Mouse (Mus musculus): ENCODE results near the gene Kcnip3.

Gene Kcnip3

GRCm38 (mm10) chr2:127522006-127522441 lies at the start of gene Kcnip3:
Kcnip3 (minus strand) TSS chr2:127522094.
- DNase-seq (ENCODE audit: extremely low spot score, low read depth, low spot score) = no peak

DNA sequence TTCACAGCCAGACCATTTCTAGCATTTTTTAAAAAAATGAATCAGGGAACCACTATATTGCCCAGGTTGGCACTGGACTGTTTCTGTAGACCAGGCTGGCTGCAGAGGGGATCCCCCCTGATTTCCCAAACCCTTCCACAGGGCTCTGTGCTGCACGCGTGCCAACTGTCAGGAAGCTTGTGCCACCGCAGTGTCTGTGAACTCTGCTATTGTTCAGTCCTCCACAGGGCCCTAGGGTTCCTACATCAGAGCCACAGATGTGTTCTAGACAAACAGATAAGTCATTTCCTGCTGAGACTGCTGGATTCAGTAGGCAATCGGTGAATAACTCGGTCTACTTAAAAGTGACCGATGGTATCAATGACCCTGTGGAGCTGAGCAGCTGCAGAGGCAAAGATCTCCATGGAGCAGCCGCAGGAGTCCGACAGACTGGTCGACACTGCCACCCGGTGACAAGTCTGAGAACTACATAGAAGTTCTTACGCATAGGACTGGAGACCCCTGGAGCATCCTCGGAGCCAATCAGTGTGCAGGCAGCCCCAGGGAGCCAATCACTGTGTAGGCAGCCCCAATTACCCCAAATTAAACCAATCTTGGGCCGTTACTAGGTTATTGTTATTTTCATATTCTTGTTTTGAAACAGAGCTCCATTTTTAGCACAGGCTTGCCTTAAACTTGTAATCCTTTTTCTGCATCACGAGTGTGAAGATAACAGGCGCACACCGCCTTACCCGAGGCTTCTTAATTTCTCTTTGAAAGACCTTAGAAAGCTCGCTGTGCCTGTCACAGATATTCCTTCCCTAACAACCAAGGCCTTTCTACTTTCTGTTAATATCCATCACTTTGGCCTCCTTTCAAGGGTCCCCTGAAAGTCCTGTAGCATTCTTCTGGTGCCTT lies 37.4 kb upstream of the Kcnip3 start:
- peak; percentile 89 for DNase-seq (ENCODE audit: extremely low spot score, low read depth, low spot score)

- no peak for DNase-seq (ENCODE audit: extremely low spot score, low read depth, low spot score)
Observed at GRCm38 (mm10) chr2:127551078-127551477, 29.2 kb upstream of the Kcnip3 start.

- no peak for DNase-seq (ENCODE audit: extremely low spot score, low read depth, low spot score)
Observed at GRCm38 (mm10) chr2:127550446-127550845, 28.6 kb upstream of the Kcnip3 start.

DNA sequence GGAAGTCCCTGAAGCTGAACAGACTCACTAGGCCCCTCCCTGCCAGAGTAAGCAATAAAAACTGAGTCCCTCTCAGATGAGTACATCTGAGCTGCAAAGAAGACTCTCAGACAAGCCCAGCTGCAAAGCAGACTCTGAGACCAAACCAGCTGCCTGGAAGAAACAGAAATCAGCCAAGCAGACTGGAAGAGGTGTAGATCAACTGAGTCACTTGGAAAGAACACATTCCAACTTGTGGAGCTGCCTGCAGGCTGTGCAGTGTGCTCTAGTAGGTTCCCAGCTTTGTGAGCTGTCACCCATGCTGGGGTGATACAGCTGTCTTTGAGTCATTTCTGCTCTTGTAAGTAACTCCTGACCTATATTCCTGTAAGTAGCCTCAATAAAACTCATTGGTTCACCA lies 27.8 kb upstream of the Kcnip3 start:
- no peak for DNase-seq (ENCODE audit: extremely low spot score, low read depth, low spot score)

DNA sequence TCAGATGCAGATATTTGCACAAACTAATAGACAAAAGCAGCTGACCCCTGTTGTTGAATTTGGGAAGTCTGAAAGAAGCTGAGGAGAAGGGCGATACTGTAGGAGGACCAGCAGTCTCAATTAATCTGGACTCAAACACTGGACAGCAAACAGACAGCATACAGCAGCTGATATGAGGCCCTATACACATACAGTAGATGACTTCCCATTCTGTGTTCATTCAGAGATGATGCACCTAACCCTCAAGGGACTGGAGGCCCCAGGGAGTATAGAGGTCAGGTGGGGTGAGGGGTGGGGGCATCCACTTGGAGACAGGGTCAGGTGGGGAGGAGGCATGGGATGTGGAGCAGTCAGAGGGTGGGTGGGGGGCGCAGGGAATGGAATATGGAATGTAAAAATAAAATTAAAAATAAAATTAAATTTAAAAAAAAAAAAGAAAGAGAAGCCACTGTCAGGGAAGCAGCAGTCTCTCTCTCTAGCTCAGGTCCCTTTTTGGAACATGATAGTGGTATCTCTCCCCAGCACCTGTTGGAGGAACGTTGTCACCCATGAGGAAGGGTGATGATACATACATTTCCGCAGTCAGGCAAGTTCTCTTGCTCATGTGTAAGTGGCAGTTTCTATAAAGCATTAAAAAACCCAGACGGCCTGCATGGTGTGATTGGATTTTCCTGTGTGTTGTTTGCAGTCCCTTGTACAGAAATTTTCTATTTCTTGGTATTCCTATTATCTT lies 26.6 kb upstream of the Kcnip3 start:
- no peak for DNase-seq (ENCODE audit: extremely low spot score, low read depth, low spot score)

GRCm38 (mm10) chr2:127541697-127542096 lies 19.8 kb upstream of the Kcnip3 start:
- DNase-seq (ENCODE audit: extremely low spot score, low read depth, low spot score) = no peak

GRCm38 (mm10) chr2:127541185-127541584 lies 19.3 kb upstream of the Kcnip3 start, which contains the start of gene Prom2:
Prom2 (minus strand) TSS chr2:127541467.
- no peak for DNase-seq (ENCODE audit: extremely low spot score, low read depth, low spot score)

DNA sequence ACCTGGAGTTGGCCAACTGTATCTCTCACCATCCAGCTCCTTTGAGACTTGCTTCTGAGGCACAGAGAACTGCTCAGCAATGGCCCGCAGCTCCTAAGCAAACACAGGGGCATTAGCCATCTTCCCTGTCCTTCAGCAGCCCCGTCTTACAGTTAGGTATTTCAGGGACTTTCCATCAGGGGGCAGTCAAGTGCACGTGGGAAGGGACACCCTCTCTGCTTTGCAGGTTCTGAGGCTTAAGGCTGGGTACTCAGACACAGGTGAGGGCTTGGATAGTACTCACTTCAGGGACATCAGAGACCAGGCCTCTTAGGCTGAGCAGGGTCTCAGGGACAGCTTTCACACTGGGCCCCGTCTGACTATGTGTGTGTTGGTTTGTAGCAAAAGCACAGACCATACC lies 17.6 kb upstream of the Kcnip3 start:
- DNase-seq (ENCODE audit: extremely low spot score, low read depth, low spot score) = no peak

GRCm38 (mm10) chr2:127537548-127537947 lies 15.7 kb upstream of the Kcnip3 start:
- no peak for DNase-seq (ENCODE audit: extremely low spot score, low read depth, low spot score)

GRCm38 (mm10) chr2:127535363-127535762 lies 13.5 kb upstream of the Kcnip3 start:
- DNase-seq (ENCODE audit: extremely low spot score, low read depth, low spot score) = no peak

DNA sequence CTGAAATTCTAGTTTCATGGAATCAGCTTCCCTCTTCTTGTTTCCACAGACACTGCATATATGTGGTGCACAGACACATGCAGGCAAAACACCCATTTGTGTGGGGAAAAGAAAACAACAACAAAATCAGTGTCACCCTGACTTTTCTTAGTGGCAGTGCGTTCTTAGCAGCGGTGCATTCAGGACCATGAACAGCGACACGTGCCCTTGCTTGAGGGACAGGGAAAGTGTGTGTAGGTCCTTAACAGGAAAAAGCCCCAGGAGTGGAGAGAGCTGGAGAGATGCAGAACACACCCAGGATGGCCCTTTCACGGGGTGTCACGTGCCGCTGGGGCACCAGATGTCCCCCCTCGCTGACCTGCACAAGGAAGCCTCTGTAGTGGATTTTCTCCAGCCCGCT lies 10.5 kb upstream of the Kcnip3 start:
- peak; percentile 26 for DNase-seq (ENCODE audit: extremely low spot score, low read depth, low spot score)

GRCm38 (mm10) chr2:127531592-127531991 lies 9.7 kb upstream of the Kcnip3 start:
- DNase-seq (ENCODE audit: extremely low spot score, low read depth, low spot score) = no peak

DNA sequence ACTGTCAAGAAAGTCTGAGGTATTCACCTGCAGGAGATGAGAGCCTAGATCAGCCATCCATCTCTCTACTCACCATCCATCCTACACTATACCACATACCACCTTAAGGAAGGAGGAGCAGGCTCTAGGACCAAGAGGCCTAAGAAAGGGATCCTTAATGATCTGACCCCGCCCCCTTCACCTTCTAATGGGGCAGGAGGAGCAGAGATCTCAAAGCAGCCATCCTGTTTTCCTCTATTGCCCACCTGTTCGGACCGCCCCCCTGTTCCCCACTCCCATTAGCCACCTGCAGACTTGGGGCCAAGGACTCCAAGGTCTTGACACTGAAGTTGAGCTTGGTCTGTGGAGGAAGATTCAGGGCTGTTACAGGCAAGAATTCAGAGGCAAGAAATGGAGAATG lies 8.5 kb upstream of the Kcnip3 start:
- DNase-seq (ENCODE audit: extremely low spot score, low read depth, low spot score) = no peak

- no peak for DNase-seq (ENCODE audit: extremely low spot score, low read depth, low spot score)
Observed at GRCm38 (mm10) chr2:127525004-127525775, 3.3 kb upstream of the Kcnip3 start.

- no peak for DNase-seq (ENCODE audit: extremely low spot score, low read depth, low spot score)
Observed at GRCm38 (mm10) chr2:127523950-127524729, 2.2 kb upstream of the Kcnip3 start.

DNA sequence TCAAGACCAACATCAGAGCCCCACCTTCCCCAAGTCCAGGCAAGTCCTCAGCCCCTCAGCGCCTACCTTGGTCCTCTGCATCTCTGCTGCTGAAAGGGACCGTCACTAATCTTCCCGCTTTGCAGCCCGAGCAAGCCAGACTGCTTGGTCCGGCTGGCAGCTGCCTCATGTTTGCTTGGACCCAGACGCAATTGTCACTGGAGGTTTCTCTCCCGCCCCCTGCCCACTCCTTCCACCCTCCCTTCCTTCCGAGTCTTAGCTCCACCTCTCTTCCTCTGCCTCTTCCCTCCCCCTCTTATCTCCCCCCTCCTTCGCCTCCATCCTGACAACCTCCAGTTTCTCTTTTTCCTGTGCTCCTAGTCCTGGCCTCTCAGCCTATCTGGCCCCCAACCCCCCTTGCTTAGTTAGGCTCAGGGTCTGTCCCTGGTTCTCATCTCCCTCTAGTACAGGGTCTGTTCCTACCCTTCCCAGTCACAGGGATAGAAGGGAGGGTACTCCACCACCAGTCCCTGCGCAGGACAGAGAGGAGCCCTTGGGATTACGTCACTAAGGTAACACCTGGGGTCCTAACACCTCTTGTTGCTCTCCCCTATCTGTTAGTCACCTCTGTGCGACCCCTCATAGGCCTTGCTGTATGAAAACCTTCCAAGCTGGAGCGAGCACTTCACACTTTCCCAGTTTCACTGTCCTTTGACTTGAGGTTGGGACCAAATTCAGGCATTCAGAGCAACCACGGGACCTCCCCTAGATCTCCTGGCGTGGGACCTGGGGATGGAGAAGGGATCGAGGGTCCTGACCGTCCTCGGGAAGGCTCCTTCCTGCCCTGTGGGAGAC lies 505 bp downstream of the Kcnip3 start:
- DNase-seq (ENCODE audit: extremely low spot score, low read depth, low spot score) = no peak

DNA sequence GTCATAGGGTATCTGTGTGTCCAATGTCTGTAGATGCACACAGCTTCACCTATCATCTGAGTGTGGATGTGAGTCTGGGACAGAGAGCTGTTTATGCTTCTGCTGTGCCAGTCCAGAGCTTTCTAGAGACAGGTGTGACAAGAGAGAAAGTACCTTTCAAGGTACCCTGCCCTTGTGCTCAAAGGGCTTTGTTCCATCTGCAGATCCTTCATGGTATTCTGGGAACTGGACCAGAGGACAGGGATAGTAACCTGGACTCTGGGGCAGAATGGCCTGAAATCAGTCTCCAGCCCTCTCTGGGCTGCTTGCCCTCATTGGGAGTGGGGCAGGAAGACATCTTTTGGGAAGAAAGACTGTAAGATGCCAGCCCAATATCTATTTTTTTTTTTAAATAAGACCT lies 1.8 kb downstream of the Kcnip3 start:
- no peak for DNase-seq (ENCODE audit: extremely low spot score, low read depth, low spot score)

GRCm38 (mm10) chr2:127519308-127519707 lies 2.6 kb downstream of the Kcnip3 start:
- no peak for DNase-seq (ENCODE audit: extremely low spot score, low read depth, low spot score)

GRCm38 (mm10) chr2:127518831-127519230 lies 3.1 kb downstream of the Kcnip3 start:
- no peak for DNase-seq (ENCODE audit: extremely low spot score, low read depth, low spot score)
